Mouse (Mus musculus): Measurements from ENCODE around the gene H2al1i.
"Not testable (repeated sequence)": the region's sequence is repeated elsewhere in the genome, so short reads cannot be mapped to it uniquely, and the experiment has no call there.

GRCm38 (mm10) chrX:11305355-11305754 lies 19.1 kb upstream of the H2al1i start, which contains the start of gene H2al1c:
- TF ChIP-seq CTCF, EP300 (IDR thresholded peaks at IDR 0.05): not testable (repeated sequence)

All from lung, postnatal 0 days (tissue).